Mouse (Mus musculus) lung, embryonic 14.5 days (tissue): ENCODE data around the gene Nr1h2. TPM values are rescaled to one million over a fixed set of nuclear protein-coding genes. Genes with fewer than 3 reads are reported as not detected.
A peak's percentile ranks its signal among the peaks of the same experiment; 100 is the strongest.

Source experiments
- ATAC-seq: fragments of 200-750 bp; cut with Nextera tagmentation; 2 replicates; pipeline ENCODE4 v1.8.0; 2017; ENCODE audit warnings: mild to moderate bottlenecking, moderate TSS enrichment, moderate library complexity; ENCODE audit not compliant: insufficient read depth
- DNase-seq: peaks from one replicate; pipeline ENCODE4 v3.0.0-alpha.2; 2015
- H3K27ac ChIP-seq: fragments of 300-500 bp; sonication (generic); 2 replicates; pipeline ENCODE4 v1.5.1; 2014; ENCODE audit warnings: low read depth, mild to moderate bottlenecking, moderate library complexity
- H3K27me3 ChIP-seq: fragments of 300-500 bp; sonication (generic); 2 replicates; pipeline ENCODE4 v1.6.1; 2014; ENCODE audit warnings: low read length, control low read depth; ENCODE audit not compliant: insufficient read depth
- H3K36me3 ChIP-seq: fragments of 300-500 bp; sonication (generic); 2 replicates; pipeline ENCODE4 v1.6.1; 2014; ENCODE audit warnings: control low read depth; ENCODE audit not compliant: insufficient read depth
- H3K4me1 ChIP-seq: fragments of 300-500 bp; sonication (generic); 2 replicates; pipeline ENCODE4 v1.6.1; 2014; ENCODE audit warnings: antibody characterized with exemption, control low read depth; ENCODE audit not compliant: insufficient read depth
- H3K4me2 ChIP-seq: fragments of 300-500 bp; sonication (generic); 2 replicates; pipeline ENCODE4 v1.6.1; 2014; ENCODE audit warnings: mild to moderate bottlenecking
- H3K4me3 ChIP-seq: fragments of 300-500 bp; sonication (generic); 2 replicates; pipeline ENCODE4 v1.5.1; 2014; ENCODE audit warnings: low read depth, low read length
- H3K9ac ChIP-seq: fragments of 300-500 bp; sonication (generic); 2 replicates; pipeline ENCODE4 v1.6.1; 2014
- H3K9me3 ChIP-seq: fragments of 300-500 bp; sonication (generic); 2 replicates; pipeline ENCODE4 v1.6.1; 2016; ENCODE audit warnings: low read depth, low read length, control low read depth
- CTCF ChIP-seq: IDR thresholded peaks from 2 replicates; pipeline ENCODE4 v1.5.1; 2016; ENCODE audit warnings: antibody characterized with exemption, low read depth
- WGBS: fragments of 180-500 bp; shearing (Covaris S2); extraction: QIAGEN DNeasy Blood & Tissue Kit; methylation state at CpG from one replicate; pipeline ENCODE4 v1.1.7; 2014; 5-methylcytosine and 5-hydroxymethylcytosine counted together
- polyA plus RNA-seq: library from polyadenylated mRNA; unstranded; fragments of >200 nt; fragmentation: Nextera tagmentation; extraction: Ambion mirVana; gene quantifications from 2 replicates; pipeline ENCODE4 v1.2.1, GENCODE M21; 2014

The Nr1h2 gene
- 61.1 and 66.0 TPM in 2 replicates for polyA plus RNA-seq

- peak; percentile 85 for ATAC-seq
Measured at GRCm38 (mm10) chr7:44553826-44554225, at the start of gene Nr1h2. TSS of gene Nr1h2 (minus strand) at chr7:44553951.

DNA sequence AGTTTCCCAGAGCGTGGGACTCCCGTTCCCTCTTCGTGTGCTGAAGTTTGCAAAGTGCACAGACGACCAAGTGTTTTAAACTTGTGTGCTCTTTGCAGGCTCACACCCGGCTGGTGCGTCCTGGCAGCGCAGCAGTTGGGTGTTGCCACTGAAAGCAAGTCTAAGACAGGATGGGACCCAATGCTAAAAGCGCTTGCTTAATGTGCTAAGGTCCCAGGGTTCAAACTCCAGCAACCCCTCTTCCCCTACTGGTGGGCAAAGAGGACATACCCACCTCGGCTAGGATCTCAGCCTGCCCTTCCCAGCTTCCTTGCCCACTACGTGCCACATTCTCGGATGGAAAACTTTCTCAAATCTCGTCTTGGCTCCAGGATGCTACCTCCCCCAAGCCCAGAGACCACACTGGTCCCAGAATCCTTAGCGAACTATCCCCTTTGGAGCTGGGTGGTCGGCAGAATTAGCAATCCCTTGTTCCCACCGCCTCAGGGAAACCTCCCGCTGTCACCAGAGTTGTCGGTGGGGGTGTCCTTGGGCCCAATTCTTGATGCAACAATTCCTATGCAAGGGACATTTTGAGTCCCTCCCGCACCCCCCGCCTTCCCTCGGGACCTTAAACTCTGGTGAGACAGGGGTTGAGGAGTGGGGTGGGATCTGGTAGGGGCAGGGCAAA is 49.6 kb upstream of the Nr1h2 start:
- ATAC-seq = no peak
- Histone ChIP-seq H3K36me3 (no peaks in the 10 kb centered on the region), H3K4me3 (peak overlapping the region; percentile 16), H3K27ac (no peak overlapping the region), H3K27me3 (peaks cover 58% of the 10 kb centered on the region), H3K4me1 (no peaks in the 10 kb centered on the region), H3K9ac (peak overlapping the region; percentile 36), H3K4me2 (peak overlapping the region; percentile 52), H3K9me3 (no peaks in the 10 kb centered on the region)
- 3% methylated on average over 20 of the region's 20 CpGs for WGBS
- no peak for DNase-seq
- 0 out of 2 replicates have a peak, but pooled peaks have one; percentile 11 for TF ChIP-seq CTCF

More at GRCm38 (mm10) chr7:44553826-44554225, at the start of gene Nr1h2:
- Histone ChIP-seq H3K4me2 (peak within 1 kb of the TSS; percentile 72), H3K9me3 (no peaks in the 10 kb centered on the region), H3K27me3 (no peaks in the 10 kb centered on the region), H3K4me1 (no peaks in the 10 kb centered on the region), H3K4me3 (peak within 1 kb of the TSS; percentile 84), H3K36me3 (peaks cover 28% of the 10 kb centered on the region), H3K27ac (peak within 1 kb of the TSS; percentile 97), H3K9ac (peak within 1 kb of the TSS; percentile 66)
- under 1% methylated on average over 22 of the region's 22 CpGs for WGBS
- peak; percentile 99 for DNase-seq
- TF ChIP-seq CTCF = no peak

DNA sequence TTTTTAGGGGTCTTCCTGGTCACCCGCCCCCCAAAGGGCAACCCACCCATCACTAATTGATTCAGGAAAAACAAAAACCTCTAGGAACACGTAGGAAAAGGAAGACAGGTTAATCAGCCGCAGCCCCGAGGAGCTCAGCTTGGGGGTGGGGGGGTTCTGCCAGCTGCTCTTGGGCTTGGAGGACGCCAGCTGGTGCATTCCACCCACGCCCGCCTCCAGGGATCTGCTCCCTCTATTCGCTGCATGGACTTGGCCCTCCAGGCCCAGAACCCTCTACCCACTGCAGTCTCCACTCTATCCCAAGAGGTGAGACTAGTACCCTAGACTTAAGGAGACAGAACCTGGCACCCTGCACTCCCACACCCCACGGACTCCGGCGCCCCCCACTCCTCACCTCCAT is 48.7 kb upstream of the Nr1h2 start:
- Histone ChIP-seq H3K4me1 (no peaks in the 10 kb centered on the region), H3K4me2 (no peak overlapping the region), H3K27ac (no peak overlapping the region), H3K27me3 (peaks cover 58% of the 10 kb centered on the region), H3K9me3 (no peaks in the 10 kb centered on the region), H3K36me3 (no peaks in the 10 kb centered on the region), H3K4me3 (no peak overlapping the region), H3K9ac (no peak overlapping the region)
- DNase-seq (no peak), ATAC-seq (no peak)
- TF ChIP-seq CTCF = no peak
- WGBS = 9% methylated on average over 11 of the region's 11 CpGs

- no peak overlapping the region for H3K9ac ChIP-seq
- no peak overlapping the region for H3K4me2 ChIP-seq
- TF ChIP-seq CTCF = no peak
- no peak overlapping the region for H3K27ac ChIP-seq
- ATAC-seq = no peak
- H3K36me3 ChIP-seq = no peaks in the 10 kb centered on the region
- WGBS = 11% methylated on average over 19 of the region's 19 CpGs
- H3K4me1 ChIP-seq = no peaks in the 10 kb centered on the region
- H3K4me3 ChIP-seq = no peak overlapping the region
- H3K27me3 ChIP-seq = peaks cover 58% of the 10 kb centered on the region
- H3K9me3 ChIP-seq = no peaks in the 10 kb centered on the region
- no peak for DNase-seq
Measured at GRCm38 (mm10) chr7:44601646-44602045, 47.9 kb upstream of the Nr1h2 start.

- Histone ChIP-seq H3K36me3 (no peaks in the 10 kb centered on the region), H3K27me3 (peaks cover 51% of the 10 kb centered on the region), H3K4me2 (no peak overlapping the region), H3K9ac (no peak overlapping the region), H3K9me3 (no peaks in the 10 kb centered on the region), H3K27ac (no peak overlapping the region), H3K4me3 (no peak overlapping the region), H3K4me1 (no peaks in the 10 kb centered on the region)
- ATAC-seq (no peak), DNase-seq (no peak)
- WGBS = 76% methylated on average over 10 of the region's 10 CpGs
- no peak for TF ChIP-seq CTCF
Measured at GRCm38 (mm10) chr7:44600691-44601262, 47.0 kb upstream of the Nr1h2 start.

DNA sequence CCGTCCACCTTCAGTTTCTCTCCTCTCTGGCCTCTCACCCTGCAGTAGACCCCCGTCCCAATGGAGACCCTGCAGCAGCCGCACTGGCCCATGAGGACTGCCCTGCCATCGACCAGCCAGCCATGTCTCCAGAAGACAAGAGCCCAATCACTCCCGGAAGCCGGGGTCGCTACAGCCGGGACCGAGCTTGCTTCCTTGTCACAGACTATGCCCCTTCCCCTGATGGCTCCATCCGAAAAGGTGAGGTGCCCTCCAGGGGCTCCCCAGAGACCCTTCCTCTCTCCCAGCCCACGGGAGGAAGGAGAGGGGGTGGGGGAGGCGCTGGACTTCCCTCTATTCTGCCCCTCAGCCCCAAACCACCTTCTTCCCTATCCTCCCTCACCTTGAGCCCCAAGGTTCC is 44.6 kb upstream of the Nr1h2 start:
- ATAC-seq = no peak

DNA sequence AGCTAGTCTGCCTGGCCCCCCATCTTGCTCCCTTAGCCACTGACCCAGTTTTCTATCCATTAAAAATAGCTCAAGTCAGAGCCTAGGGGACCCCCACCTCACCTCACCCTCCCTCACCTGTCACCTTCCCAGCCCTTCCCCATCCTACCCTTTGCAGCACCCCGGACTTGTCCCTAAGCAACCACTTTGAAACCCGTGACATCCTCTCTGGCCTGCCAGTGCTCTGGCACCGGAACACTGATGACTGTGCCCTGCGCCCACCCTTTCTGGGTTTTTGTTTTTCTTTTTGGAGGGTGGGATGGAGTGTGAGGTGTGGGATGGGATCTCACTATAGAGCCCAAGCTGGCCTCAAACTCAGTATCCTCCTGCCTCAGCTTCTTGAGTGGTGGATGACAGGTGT is 43.9 kb upstream of the Nr1h2 start:
- Histone ChIP-seq H3K27ac (no peak overlapping the region), H3K9ac (no peak overlapping the region), H3K9me3 (no peaks in the 10 kb centered on the region), H3K27me3 (peaks cover 38% of the 10 kb centered on the region), H3K36me3 (no peaks in the 10 kb centered on the region), H3K4me2 (no peak overlapping the region), H3K4me1 (no peaks in the 10 kb centered on the region), H3K4me3 (no peak overlapping the region)
- ATAC-seq (no peak), DNase-seq (no peak)
- no peak for TF ChIP-seq CTCF
- 84% methylated on average over 4 of the region's 4 CpGs for WGBS

More for the DNA sequence above, 44.6 kb upstream of the Nr1h2 start:
- Histone ChIP-seq H3K4me1 (no peaks in the 10 kb centered on the region), H3K27ac (no peak overlapping the region), H3K4me3 (no peak overlapping the region), H3K27me3 (peaks cover 38% of the 10 kb centered on the region), H3K36me3 (no peaks in the 10 kb centered on the region), H3K9ac (no peak overlapping the region), H3K9me3 (no peaks in the 10 kb centered on the region), H3K4me2 (no peak overlapping the region)
- WGBS = 82% methylated on average over 11 of the region's 12 CpGs
- no peak for TF ChIP-seq CTCF
- DNase-seq = no peak
